Mouse (Mus musculus) G1E-ER4 (cell line): ENCODE data around the gene Cfl1. TPM values are rescaled to one million over a fixed set of nuclear protein-coding genes. Genes with fewer than 3 reads are reported as not detected.

Experiments
- GATA1 ChIP-seq: IDR thresholded peaks from one replicate; pipeline ENCODE4 v1.8.0; 2012; ENCODE audit warnings: low read length, inconsistent platforms
- polyA plus RNA-seq: library from polyadenylated mRNA; stranded (reverse); fragments of >175 nt; gene quantifications from 2 replicates; pipeline ENCODE4 v1.2.3, GENCODE M21; 2012

Cfl1 gene
- polyA plus RNA-seq, 1 experiment, result 1,191 TPM

GRCm38 (mm10) chr19:5496052-5496370 lies 5.8 kb downstream of the Cfl1 start:
- TF ChIP-seq GATA1, result no peak

GRCm38 (mm10) chr19:5500330-5500875 lies 10.1 kb downstream of the Cfl1 start:
- TF ChIP-seq GATA1, result no peak

GRCm38 (mm10) chr19:5503687-5504086 lies 13.4 kb downstream of the Cfl1 start, which contains the start of gene 1700020D05Rik:
Gene 1700020D05Rik, minus strand, starts transcription at chr19:5503787.
- TF ChIP-seq GATA1, result no peak

- no peak for TF ChIP-seq GATA1
Measured at GRCm38 (mm10) chr19:5510031-5511026, 20.1 kb downstream of the Cfl1 start, which contains the start of gene Snx32. Gene Snx32, minus strand, starts transcription at chr19:5510538.

- TF ChIP-seq GATA1, result no peak
Measured at GRCm38 (mm10) chr19:5511074-5511632, 20.9 kb downstream of the Cfl1 start.

GRCm38 (mm10) chr19:5512091-5513004 lies 22.1 kb downstream of the Cfl1 start:
- no peak for TF ChIP-seq GATA1

- TF ChIP-seq GATA1, result no peak
Measured at GRCm38 (mm10) chr19:5513005-5513349, 22.7 kb downstream of the Cfl1 start.

GRCm38 (mm10) chr19:5515840-5516777 lies 25.9 kb downstream of the Cfl1 start:
- TF ChIP-seq GATA1, result no peak

- TF ChIP-seq GATA1, result no peak
Measured at GRCm38 (mm10) chr19:5516906-5517505, 26.8 kb downstream of the Cfl1 start.

GRCm38 (mm10) chr19:5518721-5519120 lies 28.5 kb downstream of the Cfl1 start:
- TF ChIP-seq GATA1, result no peak

GRCm38 (mm10) chr19:5525204-5525603 lies 34.9 kb downstream of the Cfl1 start:
- TF ChIP-seq GATA1, result no peak

GRCm38 (mm10) chr19:5529325-5530137 lies 39.3 kb downstream of the Cfl1 start:
- TF ChIP-seq GATA1, result no peak

GRCm38 (mm10) chr19:5530138-5530524 lies 39.9 kb downstream of the Cfl1 start:
- no peak for TF ChIP-seq GATA1
